Mouse (Mus musculus): ENCODE measurements around the gene Ptprm.

Ptprm gene

DNA sequence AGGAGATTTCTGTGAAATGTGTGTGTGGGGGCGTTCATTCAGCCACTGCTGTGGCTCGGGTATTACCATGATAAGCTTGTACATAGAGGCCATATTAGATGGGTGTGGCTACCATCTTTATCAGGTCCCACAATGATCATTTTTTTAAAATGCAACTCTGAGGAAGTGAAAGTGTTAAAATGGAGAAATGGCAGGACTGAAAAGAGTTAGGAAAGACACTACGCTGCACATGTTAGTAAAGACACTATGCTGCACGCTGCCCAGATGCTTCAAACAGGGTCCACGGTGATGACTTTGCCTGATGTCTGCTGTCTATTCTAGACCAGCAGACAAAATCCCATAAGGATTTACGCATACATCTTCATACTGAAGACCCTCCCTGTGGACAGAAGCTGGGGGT, 298.6 kb downstream of the Ptprm start:
- DNase-seq = no peak

DNA sequence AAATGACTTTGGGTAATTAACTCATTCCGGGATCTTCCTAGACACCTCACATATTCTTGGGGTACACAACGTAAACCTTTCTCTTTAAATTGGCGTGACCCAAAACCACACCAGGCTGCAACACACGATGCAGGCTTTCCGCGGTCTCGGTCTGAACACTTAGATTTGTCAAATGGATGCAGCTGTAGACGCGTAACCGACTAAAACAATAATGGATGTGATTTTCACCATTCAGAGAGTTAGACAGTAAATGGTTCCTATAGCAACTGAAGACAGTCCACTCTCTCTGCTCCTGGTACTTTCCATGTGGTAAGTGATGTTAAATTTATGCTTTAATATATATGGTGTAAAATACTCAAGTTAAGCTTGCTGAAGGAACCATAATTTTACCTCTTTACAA, 300.1 kb downstream of the Ptprm start:
- no peak for DNase-seq

DNA sequence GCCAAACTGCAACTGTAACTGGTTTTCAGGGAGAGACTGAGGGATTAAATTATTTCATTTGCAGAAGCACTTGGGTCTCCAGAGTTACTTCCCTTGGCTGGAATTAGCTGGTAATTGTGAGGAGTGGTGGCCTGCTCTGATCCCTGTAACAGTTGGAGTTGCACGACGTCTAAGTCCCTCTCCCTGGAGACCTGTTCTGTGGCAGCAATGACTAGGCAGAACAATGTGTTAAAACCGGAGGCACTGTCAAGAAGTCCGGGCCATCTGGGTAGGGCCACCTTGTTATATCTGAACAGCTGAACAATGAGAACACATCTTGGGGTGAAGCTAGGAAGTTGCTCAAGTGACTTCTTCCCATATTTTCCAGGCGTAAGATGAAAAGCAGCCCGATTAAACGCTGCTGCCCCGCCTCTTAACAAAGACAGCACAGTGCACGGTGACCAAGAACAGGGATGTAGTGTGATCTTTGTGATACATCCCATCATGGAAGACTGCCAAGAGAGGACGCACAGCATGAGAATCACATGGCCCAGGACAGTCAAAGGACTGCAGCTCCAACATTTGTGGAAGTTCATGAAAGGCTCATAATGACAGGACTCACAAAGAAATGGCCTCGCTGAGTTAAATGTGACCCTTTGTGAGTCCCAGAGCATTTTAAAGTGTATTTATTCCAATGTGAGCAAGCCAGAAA, 301.5 kb downstream of the Ptprm start:
- peak; percentile 35 to 42 for DNase-seq

DNA sequence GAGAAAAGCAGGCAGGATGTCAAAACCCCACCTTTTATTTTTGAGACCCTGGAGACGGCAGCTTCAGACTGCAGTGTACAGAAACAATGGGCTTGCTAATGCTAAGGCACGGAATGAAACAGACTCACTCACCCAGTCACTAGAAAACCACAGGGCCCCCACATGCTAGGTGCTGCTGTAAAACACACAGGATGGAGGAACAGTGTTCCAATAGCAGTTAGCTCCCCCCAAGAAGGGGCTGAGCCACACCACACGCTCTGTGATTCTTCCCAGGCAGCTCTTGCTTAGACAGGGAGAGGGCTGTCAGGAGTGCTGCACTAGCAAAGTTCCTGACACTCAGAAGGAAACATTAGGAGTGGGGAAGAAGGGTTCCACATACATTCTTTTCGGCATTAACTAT, 306.6 kb downstream of the Ptprm start:
- DNase-seq = no peak

DNA sequence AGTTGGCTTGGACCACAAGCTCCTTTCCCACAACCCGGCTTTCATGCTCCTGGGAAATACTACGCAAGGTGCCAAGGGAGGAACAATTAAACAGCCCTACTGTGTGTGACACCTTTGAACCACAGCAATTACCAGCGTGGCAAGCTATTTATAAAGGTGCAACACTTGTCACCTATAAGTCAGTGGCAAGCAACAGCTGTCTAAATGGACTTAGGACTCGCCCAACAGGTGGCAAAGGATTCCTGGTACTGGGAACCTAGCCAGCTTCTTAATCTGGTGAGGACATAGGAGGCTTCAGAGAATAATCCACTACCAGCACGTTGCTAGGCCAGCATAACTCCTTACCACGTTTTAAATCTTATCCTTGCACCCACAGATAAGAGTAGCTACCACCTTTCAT, 315.7 kb downstream of the Ptprm start:
- no peak for DNase-seq

DNA sequence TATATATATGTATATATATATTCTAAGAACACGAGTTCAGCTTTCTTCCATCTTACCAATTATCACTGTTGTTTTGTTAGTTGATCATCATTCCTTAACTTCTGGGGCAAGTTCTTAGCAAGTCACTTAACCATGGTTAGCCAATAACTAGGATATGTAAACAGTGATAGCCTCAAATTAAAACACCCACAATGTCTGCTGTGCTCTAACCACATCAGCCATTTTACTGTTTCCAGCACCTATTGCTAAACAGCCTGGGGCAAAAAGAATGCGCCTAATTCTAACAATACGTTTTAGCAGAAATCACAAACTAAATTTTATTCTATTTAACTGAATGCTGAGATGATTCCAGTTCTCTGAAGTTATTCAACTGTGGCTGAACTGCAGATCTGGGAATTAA, 320.7 kb downstream of the Ptprm start:
- DNase-seq = no peak

DNA sequence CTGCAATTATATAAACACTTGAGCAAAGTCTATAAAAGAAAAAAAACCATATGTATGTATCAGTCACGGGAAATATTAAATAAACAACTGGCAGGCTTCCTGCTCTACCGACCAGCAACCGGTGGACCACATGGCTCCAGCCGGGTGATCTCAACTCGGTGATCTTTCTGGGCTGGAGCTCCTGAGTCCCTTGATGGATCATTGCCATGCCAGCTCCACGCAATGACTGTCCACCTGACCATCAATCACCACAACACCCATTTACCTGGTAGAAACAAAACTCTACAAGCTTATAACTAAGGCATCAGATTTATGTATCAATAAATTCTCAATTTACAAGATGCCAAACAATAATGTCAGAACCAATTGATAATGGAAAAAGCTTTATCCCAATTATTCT, 322.2 kb downstream of the Ptprm start:
- no peak for DNase-seq

DNA sequence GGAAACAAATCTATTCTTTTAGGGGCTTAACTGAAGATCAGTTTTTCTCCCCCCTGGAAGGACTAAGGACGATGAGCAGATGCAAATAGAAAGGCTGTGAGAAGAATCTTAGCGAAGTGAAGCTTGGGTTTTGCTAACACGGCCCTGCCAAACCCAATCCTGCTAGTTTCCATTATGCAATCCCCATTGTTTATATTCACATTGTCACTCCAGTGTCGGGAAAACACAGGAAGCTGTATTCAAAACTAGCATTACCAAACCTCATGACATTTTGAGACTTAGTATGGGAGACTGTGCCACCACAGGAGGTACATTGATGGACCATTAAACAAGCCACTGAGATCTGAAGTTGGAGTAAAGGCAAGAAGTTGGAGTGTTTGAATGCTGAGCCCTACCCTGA, 322.9 kb downstream of the Ptprm start:
- no peak for DNase-seq

DNA sequence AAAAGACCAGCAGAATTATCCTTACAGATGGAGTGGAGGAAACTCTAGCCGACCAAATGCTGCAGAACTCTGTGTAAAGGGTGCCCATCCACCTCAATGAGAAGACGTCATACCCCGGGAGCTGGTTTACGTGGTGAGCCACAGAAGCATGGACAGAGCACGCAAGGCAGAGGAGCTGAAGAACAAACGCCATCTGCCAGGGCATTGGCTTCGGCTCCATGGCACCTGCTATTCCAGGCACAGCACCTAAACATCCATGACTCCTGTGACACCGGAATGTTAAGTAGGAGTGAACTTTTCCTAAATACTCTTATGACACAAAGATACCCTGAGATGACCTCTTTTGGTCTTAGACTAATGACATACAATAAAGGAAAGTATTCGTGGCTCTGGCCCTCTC, 327.0 kb downstream of the Ptprm start:
- peak in 1 of 2 experiments; percentile 31 for DNase-seq

DNA sequence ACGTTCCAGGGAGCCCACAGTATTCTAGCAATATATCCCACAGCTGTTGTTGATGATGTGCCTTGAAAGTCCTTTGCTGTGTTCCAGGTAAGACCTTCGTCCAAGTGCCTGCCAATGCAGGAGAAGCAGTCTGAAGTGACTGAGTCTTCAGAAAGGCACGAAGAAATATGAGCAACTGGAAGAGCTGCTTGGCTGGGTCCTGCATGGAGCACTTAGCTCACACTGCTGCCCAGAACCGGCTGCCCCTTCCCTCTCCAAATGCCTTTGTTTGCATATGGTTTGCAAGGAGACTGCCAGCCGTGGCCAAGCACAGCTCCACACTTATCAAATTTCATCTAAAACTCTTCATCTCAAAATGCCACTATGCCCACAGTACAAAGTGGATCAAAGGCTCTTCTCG, 337.8 kb downstream of the Ptprm start:
- no peak for DNase-seq

DNA sequence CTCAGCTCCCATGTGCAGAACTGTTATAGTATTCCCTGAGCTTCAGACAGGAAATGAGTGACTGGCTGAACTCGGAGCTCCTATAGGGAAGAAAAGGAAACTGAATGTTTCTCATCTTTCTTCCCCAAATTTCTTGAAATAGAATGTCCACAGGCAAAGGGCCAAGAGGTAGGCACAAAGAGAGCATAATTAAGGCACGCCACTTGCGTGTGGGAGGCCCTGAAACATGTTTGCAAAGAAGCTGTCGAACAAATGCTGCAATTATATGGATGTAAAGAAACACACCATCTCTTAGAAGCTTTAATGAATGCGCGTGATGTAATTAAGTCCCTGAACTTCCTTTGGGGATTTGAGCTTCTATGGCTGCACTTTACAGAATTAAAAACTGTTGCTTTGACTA, 341.0 kb downstream of the Ptprm start:
- DNase-seq = no peak

DNA sequence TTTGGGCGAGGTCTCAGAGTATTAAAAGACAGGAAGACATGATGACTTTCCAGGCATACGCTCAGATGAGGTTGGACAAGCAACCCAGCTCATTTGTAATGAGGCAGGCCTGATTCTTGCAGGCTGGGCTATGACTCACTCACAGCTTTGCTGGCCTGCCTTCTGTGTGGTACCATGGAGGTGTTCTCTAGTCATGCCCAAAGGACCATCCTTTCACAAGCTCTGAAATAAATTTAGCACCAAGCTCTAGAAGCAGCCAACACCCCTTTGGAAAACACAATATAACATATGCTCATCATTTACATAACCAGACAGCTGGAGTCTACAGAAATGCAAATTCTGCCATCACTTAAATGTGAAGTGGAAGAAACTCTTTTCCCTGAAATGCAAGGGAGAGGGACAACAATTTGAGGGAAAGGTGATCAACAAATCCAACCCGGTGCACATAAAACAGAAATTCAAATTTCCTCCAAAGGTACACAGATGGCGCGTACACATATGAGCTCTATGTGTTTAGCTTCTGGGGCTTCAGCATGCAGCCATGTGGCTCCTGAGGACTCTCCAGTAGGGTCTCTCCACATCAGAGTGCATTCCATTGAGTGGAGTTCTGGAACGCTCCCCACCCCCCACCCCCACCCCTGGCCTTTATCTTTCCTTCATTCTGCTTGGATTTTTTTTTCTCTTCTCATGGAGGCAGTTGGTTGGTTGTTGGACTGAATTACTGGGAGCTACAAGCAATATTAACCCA, 342.2 kb downstream of the Ptprm start:
- DNase-seq = no peak

DNA sequence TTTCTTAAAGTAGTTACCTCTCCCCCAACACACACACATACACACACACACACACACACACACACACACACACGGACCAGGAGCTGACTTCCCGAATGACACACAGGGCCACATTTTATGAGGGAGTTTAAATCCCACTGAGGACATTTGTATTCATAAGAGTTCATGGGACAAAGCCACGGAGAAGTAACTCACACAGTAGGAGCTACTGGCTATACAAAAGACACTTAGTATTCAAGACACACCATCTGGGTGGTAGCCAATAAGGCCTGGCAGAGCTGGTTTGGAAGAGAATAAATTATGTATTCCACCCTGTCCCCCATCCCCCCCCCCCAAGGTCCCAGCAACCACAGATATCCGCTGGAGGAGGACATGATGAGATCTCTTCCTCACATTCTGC, 344.1 kb downstream of the Ptprm start:
- peak; percentile 36 to 53 for DNase-seq

DNA sequence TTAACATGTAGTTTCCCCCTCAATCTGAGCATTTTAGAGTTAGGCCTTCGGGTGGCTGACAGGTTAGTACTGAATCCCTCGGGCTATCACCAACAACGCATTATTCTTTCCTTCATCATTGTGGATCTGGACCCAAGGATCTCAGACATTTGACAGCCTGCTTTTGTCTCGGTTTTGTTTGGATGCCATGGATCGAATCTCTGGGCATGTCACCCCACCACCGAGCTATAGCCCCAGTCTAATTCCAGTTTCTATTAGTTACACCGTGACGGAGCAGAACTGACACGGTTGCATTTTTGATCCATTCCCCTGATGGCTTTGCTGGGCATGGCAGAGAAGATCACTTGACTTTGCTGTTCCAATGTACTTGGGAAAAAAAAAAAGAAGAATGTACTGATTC, 346.1 kb downstream of the Ptprm start:
- no peak for DNase-seq

DNA sequence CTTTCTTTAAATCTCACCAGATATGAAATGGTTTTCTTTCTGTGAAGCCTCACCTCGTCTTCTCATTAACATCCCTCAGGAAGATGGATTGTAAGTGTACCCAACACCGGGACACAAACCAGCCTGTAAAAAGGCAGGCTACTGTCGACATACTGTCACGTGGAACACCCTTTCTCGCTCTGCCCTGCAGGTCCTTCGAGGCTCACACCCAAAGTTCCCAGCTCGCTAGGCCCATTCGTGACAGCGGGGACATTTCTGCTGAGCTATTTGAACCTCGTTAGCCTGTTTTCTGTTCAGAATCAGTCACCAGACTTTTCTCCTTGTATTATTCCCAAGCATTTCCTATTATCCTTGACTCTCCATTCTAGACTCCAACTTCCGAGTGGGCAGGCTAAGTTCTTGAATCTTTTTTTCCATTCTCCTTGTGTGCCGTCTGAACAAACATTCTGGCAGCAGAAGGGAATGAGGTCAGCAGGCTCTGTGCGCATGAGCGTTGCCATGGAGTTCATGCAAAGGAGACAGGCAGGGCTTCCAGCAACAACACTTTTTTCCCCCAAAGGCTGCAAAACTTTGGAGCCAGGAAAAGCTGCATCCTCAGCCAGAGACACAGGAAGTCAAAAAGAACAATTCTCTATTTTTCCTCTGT, 347.4 kb downstream of the Ptprm start:
- DNase-seq = peak; percentile 57 to 65

DNA sequence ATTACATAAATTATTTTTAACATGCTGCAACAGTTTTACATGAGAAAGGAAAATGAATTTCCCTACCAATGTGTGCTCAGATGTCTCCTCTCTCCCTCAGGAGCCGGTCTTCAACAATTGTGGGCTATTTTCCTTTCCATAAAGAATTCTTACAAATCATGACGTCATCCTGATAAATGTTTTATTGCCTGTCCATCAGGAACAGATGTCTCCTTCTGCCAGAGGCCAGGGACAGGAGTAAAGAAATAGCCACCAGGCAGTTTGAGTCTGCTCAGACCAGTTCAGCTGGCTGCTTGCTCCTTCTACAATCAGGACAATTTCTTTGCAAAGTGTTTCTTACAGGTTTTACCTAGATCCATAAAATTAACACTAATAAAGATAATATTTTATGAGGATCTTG, 357.4 kb downstream of the Ptprm start:
- DNase-seq = no peak

DNA sequence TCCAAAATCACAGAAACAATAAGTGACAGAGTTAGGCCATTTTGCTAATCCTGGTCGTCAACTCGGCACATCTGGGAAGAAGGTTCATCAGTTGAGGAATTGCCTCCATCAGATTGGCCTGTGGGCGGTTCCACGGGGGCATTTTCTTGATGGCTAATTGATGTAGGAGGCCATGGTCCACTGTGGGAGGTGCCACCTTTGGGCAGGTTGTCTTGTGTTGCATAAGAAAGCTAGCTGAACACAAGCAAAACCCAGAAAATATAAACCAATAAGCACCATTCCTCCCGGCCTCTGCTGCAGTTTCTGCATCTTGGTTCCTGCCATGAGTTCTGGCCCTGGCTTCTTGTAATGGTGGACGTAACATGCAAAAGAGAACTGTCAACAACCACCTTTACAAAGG, 358.2 kb downstream of the Ptprm start:
- DNase-seq = no peak

DNA sequence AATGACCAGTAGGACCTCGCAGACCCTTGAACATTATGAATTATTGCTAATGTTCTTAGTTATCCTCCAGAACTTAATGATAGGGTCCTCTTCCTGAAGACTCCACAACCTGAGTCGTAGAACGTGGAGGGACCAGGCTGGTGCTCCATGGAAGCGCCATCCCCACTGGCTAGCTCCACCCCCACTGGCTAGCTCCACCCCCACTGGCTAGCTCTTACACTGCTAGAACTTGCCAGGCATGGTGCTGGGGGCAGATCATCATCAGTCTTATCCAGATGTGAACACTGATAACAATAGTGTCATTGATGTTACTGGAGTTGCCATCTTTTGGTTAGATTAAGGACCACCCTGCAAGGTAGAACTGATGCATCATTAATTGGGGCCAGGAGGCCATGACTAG, 362.4 kb downstream of the Ptprm start:
- DNase-seq = no peak

DNA sequence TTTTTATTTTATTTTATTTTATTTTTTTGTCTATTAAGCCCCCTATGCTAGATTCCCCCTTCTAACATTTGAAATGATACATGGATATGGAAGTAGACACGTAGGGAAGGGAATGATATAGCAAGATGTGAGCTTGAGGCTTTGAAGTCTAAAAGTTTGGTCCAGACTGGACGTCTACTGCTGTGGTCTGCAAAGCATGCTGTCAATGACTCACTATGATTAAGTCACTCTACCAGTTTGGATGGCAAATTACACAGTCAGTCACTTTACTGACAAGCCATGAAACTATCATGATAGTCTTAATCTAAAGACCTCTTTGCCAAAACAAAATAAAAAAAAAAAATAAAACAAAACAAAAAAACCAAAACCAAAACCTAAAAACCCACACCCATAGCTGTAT, 363.5 kb downstream of the Ptprm start:
- no peak for DNase-seq

DNA sequence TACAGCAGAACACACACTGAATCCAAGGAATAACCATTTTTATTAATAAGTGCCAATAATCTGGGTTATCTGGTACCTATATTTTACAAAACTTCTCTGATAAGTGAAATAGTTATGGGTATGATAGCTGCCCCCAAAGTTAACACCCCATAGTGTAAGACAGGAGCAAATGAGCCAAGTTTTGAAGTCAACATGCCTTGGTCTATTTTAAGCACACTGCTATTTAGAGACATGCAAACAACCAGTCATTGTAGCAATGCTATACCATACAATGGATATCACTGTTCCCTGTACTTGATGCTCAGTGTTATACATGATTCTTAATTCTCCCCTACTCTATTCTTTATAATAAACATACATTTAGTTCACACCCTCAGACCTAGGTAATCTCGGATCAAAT, 366.2 kb downstream of the Ptprm start:
- no peak for DNase-seq

DNA sequence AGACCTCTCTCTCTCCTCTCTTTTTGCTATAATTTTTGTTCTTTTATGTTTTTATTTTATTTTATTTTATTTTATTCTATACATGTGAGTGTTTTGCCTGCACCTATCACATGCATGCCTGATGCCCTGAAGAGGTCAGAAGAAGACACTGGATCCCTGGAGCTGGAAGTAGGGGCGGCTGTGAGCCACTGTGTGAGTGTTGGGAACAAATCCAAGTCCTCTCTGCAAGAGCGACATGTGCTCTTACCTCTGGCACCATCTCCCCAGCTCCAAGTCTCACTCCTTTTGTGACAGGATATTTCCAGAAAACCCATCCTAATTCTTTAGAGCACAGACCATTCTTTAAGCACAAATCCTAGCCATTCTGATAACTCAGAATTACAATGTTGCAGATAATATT, 372.6 kb downstream of the Ptprm start:
- peak; percentile 31 to 36 for DNase-seq

DNA sequence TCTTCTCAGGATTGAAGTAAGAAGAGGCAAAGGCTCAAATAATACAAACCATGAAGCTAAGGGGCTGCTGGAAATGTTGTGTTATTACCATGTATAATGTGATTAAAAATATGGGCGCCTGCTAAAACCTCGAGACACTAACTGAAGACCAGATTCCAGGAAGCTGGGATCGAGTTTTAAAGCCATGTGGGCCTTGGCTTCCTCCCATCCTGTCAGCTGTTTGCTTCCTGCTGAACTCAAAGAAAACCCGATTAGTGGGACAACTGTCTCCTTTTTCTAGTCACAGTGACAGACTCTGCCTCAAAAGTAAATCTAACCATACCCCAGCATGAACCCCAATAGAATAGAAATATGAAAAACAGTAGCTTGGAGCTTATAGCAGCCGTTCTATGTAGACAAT, 374.3 kb downstream of the Ptprm start:
- peak; percentile 40 to 58 for DNase-seq

DNA sequence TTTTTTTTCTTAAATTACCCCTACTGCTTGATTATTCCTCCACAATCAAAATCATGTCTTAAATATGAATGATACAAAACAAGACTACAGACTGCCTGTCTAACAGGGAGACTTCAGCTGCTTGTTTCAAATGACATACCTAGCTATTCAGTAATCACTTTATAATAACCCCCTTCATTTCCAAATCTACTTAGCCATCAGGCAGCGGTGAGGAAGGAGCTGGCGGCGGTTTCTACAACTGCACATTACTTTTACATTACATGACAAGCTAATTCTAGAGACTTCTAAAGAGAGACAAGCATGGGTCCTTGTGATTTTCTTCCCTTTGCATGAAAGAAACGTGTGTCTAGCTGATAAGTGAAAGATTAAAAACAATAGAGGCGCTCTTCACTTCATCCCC, 377.8 kb downstream of the Ptprm start:
- no peak for DNase-seq

DNA sequence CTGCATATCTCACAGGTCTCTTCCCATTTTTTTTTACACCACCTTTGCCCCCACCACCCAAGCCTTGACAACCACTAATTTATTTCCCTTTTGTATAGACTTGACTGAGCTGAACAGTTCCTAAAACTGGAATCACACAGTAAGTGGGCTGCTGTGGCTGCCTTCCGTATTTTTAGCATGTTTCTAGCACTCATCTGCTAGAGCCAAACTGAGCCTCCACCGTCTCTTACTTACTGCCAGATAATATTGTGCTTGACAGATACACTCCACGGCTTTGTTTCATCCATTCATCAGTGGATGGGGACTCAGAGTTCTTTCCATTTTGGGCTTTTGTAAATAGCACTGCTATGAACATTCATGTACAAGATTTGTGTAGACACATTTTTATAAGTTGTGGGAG, 381.3 kb downstream of the Ptprm start:
- no peak for DNase-seq

All from cerebellum, postnatal 10 days (tissue).